17 mouse cellular contexts compared by ENCODE assay signal in the genomic region with DNA sequence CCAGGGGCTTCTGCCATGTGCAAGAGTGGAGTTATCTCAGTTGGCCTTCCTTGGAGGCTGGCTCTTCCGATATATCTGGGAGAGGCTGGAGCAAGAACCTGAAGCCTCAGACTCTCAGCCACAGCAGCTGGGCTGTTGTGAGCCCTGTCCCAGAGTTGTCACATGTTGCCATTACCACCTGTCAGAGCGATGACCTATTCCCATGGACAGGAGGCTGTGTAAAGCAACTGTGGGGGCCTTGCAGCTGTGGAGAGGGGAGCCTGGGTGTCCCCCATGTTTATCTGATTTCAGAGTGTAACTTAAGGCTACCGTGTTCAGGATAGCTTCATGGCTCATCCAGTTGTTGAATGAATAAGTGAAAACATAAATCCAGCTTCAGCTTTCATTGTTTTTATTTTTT.
"Had no signal": no experiment of that assay in that cellular context is flagged by ENCODE, and none has a peak within 500 bp of the region (broad histone marks: within the 10 kb centered on the region; RNA-seq: fewer than 3 reads in every experiment).

No protein-coding gene starts in this region.

- H3K9ac ChIP-seq: liver, embryonic 14.5 days; lung, embryonic 15.5 days; midbrain, embryonic 15.5 days; neural tube, embryonic 13.5 days had no signal

- DNase-seq: kidney, adult 2 months; kidney, postnatal 25 days; lung, adult 18-20 months; lung, postnatal 10 days; lung, postnatal 36 days; retina, postnatal 1 day; right cerebral cortex, postnatal 25 days; thymus, postnatal 25 days had no signal

- H3K27me3 ChIP-seq: lung, embryonic 15.5 days; megakaryocyte, embryonic 14.5 days; midbrain, embryonic 15.5 days; neural tube, embryonic 13.5 days had no signal

- ATAC-seq: intestine, postnatal 0 days; midbrain, embryonic 15.5 days had no signal

- H3K9me3 ChIP-seq: lung, embryonic 15.5 days; megakaryocyte, embryonic 14.5 days; midbrain, embryonic 10.5 days; midbrain, embryonic 15.5 days; neural tube, embryonic 13.5 days had no signal

- H3K36me3 ChIP-seq: lung, embryonic 15.5 days; midbrain, embryonic 10.5 days; midbrain, embryonic 15.5 days; neural tube, embryonic 13.5 days had no signal

- H3K27ac ChIP-seq: kidney, postnatal 0 days; liver, embryonic 14.5 days; lung, embryonic 15.5 days; midbrain, embryonic 10.5 days; midbrain, embryonic 15.5 days; neural tube, embryonic 13.5 days had no signal

- H3K4me3 ChIP-seq: lung, embryonic 15.5 days; megakaryocyte, embryonic 14.5 days; midbrain, embryonic 10.5 days; midbrain, embryonic 15.5 days; neural tube, embryonic 13.5 days had no signal

- H3K4me1 ChIP-seq: lung, embryonic 15.5 days had no signal

- H3K4me2 ChIP-seq: liver, embryonic 11.5 days; lung, embryonic 15.5 days; midbrain, embryonic 15.5 days; neural tube, embryonic 13.5 days had no signal
